Mouse (Mus musculus) limb, embryonic 14.5 days (tissue): ENCODE measurements around the gene Gm11444. TPM values are rescaled to one million over a fixed set of nuclear protein-coding genes. Genes with fewer than 3 reads are reported as not detected.

Experiments used
- ATAC-seq: fragments of 200-750 bp; cut with Nextera tagmentation; 2 replicates; pipeline ENCODE4 v1.8.0; 2017; ENCODE audit warnings: low read depth, moderate number of reproducible peaks, moderate TSS enrichment; ENCODE audit not compliant: low FRiP score
- DNase-seq: peaks from one replicate; pipeline ENCODE4 v3.0.0-alpha.2; 2015; ENCODE audit warnings: low spot score
- H3K27ac ChIP-seq: fragments of 300-500 bp; sonication (generic); replicated peaks from 2 replicates; pipeline ENCODE4 v1.5.1; 2014; ENCODE audit warnings: low read depth, mild to moderate bottlenecking, low read length, moderate library complexity, mixed read lengths
- H3K27me3 ChIP-seq: fragments of 300-500 bp; sonication (generic); 2 replicates; pipeline ENCODE4 v1.6.1; 2014; ENCODE audit warnings: low read length, mixed read lengths; ENCODE audit not compliant: control insufficient read depth, insufficient read depth
- H3K36me3 ChIP-seq: fragments of 300-500 bp; sonication (generic); 2 replicates; pipeline ENCODE4 v1.6.1; 2014; ENCODE audit warnings: mild to moderate bottlenecking, low read length, moderate library complexity, mixed read lengths; ENCODE audit not compliant: control insufficient read depth, insufficient read depth
- H3K4me1 ChIP-seq: fragments of 300-500 bp; sonication (generic); 2 replicates; pipeline ENCODE4 v1.6.1; 2014; ENCODE audit warnings: antibody characterized with exemption, low read length, mixed read lengths; ENCODE audit not compliant: control insufficient read depth, insufficient read depth
- H3K4me2 ChIP-seq: fragments of 300-500 bp; sonication (generic); replicated peaks from 2 replicates; pipeline ENCODE4 v1.6.1; 2014; ENCODE audit warnings: low read depth, mild to moderate bottlenecking, low read length, moderate library complexity; ENCODE audit not compliant: severe bottlenecking
- H3K4me3 ChIP-seq: fragments of 300-500 bp; sonication (generic); replicated peaks from 2 replicates; pipeline ENCODE4 v1.5.1; 2014; ENCODE audit warnings: low read length
- H3K9ac ChIP-seq: fragments of 300-500 bp; sonication (generic); 2 replicates; pipeline ENCODE4 v1.6.1; 2014; ENCODE audit warnings: mild to moderate bottlenecking, low read depth, low read length, moderate library complexity; ENCODE audit not compliant: severe bottlenecking
- H3K9me3 ChIP-seq: fragments of 300-500 bp; sonication (generic); 2 replicates; pipeline ENCODE4 v1.6.1; 2016; ENCODE audit warnings: low read length; ENCODE audit not compliant: control insufficient read depth
- POLR2A ChIP-seq: fragments of 200-500 bp; IDR thresholded peaks from 2 replicates; pipeline ENCODE4 v1.8.0; 2012; ENCODE audit warnings: inconsistent platforms, mild to moderate bottlenecking, moderate library complexity, borderline replicate concordance; ENCODE audit not compliant: insufficient read depth, insufficient read length; ENCODE audit errors: extremely low read depth
- WGBS: fragments of 180-500 bp; shearing (Covaris S2); extraction: QIAGEN DNeasy Blood & Tissue Kit; methylation state at CpG from one replicate; pipeline ENCODE4 v1.1.7; 2014; 5-methylcytosine and 5-hydroxymethylcytosine counted together
- polyA plus RNA-seq, 2 experiments: library from polyadenylated mRNA; depleted of rRNA in 1 of 2; stranded (reverse) in 1 of 2; unstranded in 1 of 2; fragments of >200 nt; fragmentation: Nextera tagmentation in 1 of 2; extraction: Ambion mirVana in 1 of 2; gene quantifications; 2 replicates each; pipeline versions ENCODE4 v1.2.1 to v1.2.3; 2012 to 2014

Gene Gm11444
- polyA plus RNA-seq, 2 experiments: not detected

GRCm38 (mm10) chr11:85840803-85841145 is 9.4 kb downstream of the Gm11444 start:
- WGBS: 7% methylated on average over 21 of the region's 21 CpGs
- H3K4me3 ChIP-seq: peak overlapping the region; percentile 50
- peak overlapping the region; percentile 52 for H3K27ac ChIP-seq
- DNase-seq: no peak
- peaks cover 37% of the 10 kb centered on the region for H3K4me1 ChIP-seq
- peaks cover 29% of the 10 kb centered on the region for H3K36me3 ChIP-seq
- H3K27me3 ChIP-seq: peaks cover 61% of the 10 kb centered on the region
- TF ChIP-seq POLR2A: no peak
- H3K9me3 ChIP-seq: no peaks in the 10 kb centered on the region
- no peak for ATAC-seq
- H3K4me2 ChIP-seq: peak overlapping the region; percentile 89
- peak overlapping the region; percentile 56 for H3K9ac ChIP-seq

- H3K27me3 ChIP-seq: peaks cover 67% of the 10 kb centered on the region
- DNase-seq (no peak), ATAC-seq (no peak)
- peak overlapping the region; percentile 56 for H3K9ac ChIP-seq
- H3K4me2 ChIP-seq: peak overlapping the region; percentile 89
- H3K4me1 ChIP-seq: peaks cover 37% of the 10 kb centered on the region
- peak overlapping the region; percentile 50 for H3K4me3 ChIP-seq
- TF ChIP-seq POLR2A: no peak
- H3K9me3 ChIP-seq: no peaks in the 10 kb centered on the region
- peak overlapping the region; percentile 52 for H3K27ac ChIP-seq
- H3K36me3 ChIP-seq: peaks cover 30% of the 10 kb centered on the region
- 16% methylated on average over 27 of the region's 27 CpGs for WGBS
Measured at GRCm38 (mm10) chr11:85840031-85840802, 9.9 kb downstream of the Gm11444 start.

GRCm38 (mm10) chr11:85839258-85840030 is 10.7 kb downstream of the Gm11444 start:
- H3K27ac ChIP-seq: no peak overlapping the region
- peak overlapping the region; percentile 50 for H3K4me3 ChIP-seq
- WGBS: 25% methylated on average over 7 of the region's 7 CpGs
- DNase-seq (no peak), ATAC-seq (no peak)
- H3K4me2 ChIP-seq: peak overlapping the region; percentile 89
- H3K4me1 ChIP-seq: peaks cover 35% of the 10 kb centered on the region
- H3K9ac ChIP-seq: peak overlapping the region; percentile 85
- peaks cover 75% of the 10 kb centered on the region for H3K27me3 ChIP-seq
- TF ChIP-seq POLR2A: no peak
- H3K36me3 ChIP-seq: peaks cover 30% of the 10 kb centered on the region
- H3K9me3 ChIP-seq: no peaks in the 10 kb centered on the region

- Histone ChIP-seq H3K9me3 (no peaks in the 10 kb centered on the region), H3K4me1 (peaks cover 32% of the 10 kb centered on the region), H3K4me3 (peak overlapping the region; percentile 50), H3K36me3 (peaks cover 30% of the 10 kb centered on the region), H3K27me3 (peaks cover 82% of the 10 kb centered on the region), H3K27ac (peak overlapping the region; percentile 71), H3K4me2 (peak overlapping the region; percentile 89), H3K9ac (peak overlapping the region; percentile 85)
- DNase-seq (no peak), ATAC-seq (no peak)
- no peak for TF ChIP-seq POLR2A
- WGBS: 21% methylated on average over 18 of the region's 20 CpGs
Measured at GRCm38 (mm10) chr11:85838424-85839257, 11.5 kb downstream of the Gm11444 start.
